Mouse (Mus musculus): ENCODE data around the gene Igf1r.

Igf1r gene

DNA sequence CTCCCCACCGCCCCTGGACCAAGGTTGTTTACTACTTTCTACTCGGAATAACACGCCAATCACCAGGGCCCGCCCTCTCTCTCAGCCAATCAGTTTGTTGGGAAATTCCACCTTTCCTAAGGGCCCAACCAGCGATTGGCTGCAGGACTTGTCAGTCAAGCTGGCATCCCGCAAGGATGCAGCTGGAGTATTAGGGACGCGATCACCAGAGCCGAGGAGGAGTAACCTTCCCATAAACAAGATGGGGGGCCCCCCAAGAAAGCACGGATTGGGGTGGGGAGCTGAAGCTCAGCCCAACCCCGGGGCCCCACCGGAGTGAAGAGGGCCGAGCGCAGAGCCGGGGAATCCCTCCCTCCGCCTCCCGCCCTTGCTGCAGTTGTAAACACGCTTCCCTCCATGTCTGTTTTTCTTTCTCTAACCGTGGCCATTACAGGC lies 176.5 kb downstream of the Igf1r start:
- DNase-seq: peak; percentile 100

DNA sequence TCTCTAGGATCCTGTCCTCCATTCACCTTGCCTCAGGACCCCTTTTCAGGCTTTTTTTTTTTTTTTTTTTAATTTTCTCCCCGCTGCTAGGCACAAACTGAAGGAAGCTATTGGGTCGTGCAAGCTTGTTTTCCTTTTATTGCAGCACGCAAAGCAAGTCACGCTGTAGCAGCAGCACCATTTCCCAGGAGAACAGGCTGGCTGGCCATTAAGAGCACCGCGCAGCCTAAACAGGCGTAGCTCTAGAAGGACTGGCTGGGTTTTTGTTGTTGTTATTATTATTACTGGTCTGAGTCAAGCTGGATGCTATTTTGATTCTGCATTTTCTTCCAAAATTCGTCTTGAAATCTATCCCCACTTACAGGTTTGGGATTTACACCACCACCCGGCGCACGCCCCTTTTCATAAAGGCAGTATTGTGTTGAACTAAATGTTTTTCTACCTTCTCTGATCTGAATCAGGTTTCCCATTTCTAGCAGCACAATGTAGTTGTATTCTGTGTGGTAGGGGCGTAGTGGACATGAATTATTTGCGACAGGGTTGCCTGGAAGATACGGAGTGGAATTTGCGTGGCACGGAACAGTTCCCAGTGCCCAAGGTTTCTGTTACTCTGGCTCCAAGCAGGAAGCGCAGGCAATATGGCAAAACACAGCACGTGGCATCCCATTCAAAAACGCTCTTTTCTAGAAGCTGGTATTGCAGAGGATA lies 177.1 kb downstream of the Igf1r start:
- DNase-seq: peak; percentile 94

DNA sequence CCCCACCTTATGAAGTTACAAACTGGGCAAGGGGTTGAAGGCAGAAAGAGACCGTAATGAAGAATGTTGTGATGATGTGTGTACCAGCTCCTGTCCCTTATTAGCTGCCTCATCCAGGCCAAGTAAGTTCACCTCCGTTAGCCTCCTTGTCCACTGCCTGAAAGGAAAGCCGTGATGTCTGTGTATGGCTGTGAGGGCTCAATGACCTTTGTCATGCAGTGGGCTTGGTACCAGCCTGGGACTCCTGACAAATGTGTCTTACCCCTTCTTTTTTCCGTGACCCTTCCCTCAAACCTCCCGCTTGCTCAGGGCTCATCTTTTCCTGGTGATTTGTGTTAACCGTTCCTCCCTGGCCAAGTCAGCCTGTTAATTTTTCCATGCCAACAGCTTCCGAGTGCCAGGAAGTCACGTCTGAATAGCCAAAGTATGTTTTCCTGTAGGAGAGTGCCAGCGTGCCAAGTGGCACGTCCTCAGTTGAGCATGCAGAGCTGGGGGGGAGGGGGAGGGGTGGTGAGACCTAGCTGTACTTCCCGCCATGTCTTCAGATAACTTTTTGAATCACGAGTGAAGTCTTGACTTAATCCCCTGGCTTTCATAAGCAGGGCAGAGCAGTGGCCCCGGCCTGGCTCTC lies 178.4 kb downstream of the Igf1r start:
- DNase-seq: peak; percentile 73

DNA sequence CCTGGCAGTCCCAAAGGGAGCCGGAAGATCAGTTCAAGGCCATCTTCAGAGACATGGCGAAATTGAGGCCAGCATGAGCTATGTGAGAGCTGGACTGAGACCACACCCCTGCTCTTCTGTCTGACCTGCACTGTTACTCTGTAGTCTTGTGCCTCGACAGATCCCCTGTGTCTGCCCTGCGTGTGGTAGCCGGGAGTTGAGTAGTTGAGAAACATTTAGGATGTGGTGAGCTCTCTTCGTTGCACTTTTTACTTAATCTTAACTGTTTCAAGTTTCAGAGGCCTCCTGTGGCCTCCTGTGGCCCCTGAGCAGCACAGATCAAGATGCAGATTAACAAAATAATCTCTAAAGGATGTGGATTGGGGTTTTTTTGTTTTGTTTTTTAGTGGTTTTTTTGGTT lies 181.1 kb downstream of the Igf1r start:
- DNase-seq: no peak

DNA sequence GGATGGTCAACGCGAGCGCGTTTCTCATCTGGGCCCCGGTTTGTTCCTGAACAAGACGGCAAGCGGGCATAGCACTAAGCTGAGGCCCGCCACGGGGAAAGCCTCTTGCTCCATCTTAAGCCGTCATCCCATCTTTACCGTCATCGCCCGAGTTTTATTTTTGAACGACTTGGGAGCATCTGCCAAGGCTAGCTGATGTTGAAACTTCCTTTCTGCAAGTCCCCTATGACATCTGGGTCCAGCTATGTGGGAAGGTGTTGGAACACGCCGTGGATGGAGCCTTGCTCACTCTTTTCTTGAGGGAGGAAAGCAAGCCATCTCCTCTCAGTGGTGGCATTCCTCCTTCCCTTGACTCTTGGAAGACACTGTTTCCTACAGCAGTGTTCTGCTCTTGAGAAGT lies 182.3 kb downstream of the Igf1r start:
- DNase-seq: no peak

DNA sequence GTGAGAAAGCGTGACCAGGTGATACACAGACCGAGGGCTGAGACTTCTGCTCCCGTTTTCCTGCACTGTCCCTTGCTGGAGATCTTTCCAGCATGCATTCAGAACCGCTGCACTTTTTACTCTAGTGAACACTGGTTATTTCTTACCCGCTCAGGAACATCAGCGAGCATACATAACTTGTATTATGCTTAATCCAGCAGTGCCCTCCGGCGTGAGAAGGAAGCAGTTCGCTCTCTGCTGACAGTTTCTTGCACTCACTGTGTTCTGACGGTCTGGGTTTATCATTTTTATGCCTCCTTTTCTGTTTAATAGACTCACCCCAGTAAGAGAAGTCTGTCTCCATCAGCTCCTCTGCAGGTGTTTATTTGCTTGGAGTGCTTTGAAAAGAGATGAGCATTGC lies 183.4 kb downstream of the Igf1r start:
- DNase-seq: no peak

DNA sequence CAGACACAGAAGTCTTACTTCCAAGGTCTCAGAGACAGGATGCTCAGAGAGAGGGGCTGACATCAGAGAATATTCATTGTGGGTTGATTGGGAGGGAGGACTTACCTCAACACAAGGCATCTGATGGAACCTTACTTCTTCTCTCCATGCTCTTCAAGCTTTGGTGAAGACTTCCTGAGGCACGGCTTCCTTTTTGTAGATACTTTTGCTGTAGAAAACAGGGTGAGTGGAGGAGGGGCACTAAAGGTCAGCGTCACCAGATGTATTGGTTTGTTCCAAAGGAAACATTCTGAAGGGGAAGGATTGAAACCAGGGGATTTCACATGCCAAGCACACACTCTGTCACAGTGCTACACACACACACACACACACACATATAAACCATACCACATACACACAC lies 186.8 kb downstream of the Igf1r start:
- DNase-seq: no peak

DNA sequence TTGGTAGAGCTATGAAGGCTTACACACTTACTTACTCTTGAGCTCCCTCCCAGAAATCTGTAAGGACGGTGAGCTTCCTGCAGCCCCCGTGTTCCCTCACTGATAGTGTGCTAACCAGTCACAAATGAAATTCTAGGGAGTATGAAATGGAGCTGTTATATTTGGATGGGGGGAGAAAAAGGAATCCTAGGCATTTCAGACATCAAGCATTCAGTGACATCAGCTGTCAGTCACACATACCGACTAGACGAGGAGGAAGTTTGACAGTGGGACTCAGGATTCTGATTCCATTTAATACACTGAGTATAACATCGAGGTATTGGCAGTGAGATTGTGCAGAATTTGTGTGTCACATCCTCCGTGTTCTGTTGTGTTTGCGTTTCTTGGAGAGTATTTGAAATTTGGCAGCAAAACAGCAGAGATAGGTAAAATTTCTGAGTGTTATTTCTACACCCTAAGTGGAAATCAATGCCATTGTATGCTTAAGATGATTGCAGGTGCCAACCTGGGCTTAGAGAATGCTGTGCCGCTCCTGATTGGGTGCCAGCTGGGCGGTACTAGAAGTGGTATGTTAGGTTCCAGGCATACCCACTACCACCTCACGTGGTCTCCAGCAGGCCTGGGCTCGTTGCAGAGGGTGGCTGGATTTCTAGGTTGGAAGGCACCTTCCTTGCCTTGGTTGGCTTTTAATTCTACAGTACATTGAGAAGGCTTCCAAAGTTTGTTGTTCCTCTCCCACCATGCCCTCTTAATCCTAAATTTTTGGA lies 187.6 kb downstream of the Igf1r start:
- DNase-seq: no peak

DNA sequence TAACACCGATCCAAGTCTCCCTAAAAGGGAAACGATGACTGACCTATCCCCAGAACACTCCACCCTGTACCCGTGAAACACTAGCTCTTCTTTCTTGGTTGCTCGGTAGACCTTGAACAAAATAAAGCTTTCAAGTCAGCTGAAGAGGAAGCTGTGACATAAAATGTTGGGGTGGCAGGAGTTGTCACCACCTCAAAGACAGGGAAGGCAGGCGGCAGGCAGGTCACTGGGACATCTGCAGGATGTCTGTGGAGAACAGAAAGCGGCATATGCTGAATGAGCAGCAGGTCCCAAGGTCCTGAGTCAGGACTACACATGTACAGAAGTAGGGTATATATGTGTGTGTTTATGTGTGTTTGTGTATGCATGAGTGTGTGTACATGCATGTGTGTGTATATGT lies 191.6 kb downstream of the Igf1r start:
- no peak for DNase-seq

DNA sequence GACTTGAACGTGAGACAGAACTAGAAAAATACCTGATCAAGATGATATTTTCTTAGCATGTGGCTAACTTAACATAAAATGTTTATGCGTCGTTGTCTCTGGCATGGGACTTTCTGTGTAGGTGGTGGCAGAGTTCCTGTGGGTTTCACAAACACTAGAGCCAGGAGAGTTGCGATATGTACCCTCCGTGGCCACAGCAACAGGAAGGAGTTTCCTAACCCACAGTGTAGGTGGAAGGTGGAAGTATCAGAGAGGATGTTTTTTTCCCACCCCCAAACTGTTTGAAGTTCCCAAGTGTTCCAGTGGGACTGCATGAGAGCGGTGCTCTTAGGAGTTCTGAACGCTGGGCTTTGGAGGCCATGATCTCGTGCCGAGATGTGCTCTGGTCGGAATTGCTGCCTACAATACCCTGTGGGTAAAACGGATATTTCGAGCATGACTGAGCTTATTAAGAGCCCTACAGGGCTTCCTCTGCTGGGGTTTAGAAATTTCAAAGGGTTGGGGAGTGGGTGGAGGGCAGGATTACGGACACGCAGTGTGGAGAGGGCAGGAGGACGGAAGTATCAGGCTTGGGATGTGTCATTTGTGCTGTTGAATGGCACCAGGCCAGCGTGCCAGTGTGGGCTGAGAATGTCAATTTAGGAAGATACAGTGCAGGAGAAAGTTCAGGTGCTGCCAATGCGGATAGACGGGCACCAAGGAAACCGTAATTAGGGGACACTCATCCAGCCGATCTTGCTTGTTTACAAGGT lies 195.8 kb downstream of the Igf1r start:
- DNase-seq: no peak

DNA sequence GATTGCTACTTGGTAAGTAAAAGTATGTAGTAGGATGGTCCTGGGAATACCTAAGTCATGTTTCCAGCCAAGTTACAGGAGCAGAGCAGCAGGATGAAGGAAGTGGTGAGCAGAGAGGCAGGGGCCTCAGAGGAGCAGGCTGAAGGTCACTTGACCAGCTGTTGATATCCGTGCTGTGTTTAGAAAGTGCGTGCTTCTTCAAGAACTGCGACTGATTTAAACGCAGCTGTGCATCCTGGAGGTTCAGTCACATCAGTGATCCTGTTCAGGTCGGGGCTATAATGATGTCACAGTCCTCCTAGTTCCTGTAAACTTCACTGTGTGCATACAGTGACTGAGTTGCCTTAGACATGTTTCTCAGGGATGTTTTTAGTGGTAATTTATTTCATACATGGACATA lies 199.3 kb downstream of the Igf1r start:
- no peak for DNase-seq

DNA sequence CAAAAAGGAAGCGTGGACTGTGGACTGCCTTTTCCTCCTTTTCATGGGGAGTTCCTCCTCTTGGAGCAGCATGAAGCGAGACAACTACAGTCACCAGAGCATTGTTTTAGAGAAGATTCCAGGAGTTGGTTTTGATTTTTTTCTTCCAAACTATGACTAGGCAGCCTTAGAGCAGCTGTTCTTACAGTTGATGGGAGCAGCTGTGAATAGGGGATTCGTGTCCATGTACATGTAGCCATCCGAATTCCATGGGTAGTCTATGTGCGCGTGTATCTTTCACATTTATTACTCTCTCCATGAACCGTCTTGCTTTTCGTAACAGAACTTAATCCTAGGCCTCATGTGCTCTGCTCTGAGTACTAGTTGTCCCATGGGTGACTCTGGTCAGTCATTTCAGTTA lies 199.8 kb downstream of the Igf1r start:
- no peak for DNase-seq

DNA sequence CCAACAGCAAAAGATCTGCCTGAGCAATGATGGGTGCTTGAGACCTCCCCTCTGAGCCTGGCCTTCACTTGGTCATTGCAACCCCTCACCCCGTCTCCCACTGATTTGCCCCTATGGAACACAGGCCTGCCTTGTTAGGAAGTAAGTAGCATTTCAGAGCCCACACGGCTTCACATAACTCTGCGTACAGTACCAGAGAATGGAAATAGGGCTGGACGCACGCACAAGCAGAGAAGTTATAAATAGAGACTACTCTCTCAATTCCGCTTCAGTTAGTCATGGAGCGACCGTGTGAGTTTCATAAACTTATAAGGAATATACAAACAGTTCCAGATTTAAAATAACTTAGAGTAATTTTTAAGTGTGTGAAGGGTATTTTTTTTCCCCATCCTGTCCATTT lies 200.6 kb downstream of the Igf1r start:
- no peak for DNase-seq

DNA sequence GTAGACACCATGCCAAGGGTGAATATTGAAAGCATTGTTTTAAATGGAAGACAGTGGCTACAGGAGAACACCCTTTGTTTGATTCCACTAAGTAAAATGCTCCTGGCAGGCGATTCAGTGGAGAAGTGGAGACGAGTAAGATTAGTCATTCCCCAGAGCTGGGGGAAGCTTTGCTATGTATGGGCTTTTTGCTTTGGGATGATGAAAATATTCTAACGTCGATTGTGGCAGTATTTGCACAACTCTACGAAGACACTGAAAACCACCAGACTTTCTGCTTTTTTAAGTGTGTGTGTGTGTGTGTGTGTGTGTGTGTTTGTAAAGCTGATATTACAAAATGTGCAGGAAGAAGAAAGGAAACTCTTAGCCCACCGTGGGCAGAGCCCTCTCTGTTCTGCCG lies 202.0 kb downstream of the Igf1r start:
- no peak for DNase-seq

DNA sequence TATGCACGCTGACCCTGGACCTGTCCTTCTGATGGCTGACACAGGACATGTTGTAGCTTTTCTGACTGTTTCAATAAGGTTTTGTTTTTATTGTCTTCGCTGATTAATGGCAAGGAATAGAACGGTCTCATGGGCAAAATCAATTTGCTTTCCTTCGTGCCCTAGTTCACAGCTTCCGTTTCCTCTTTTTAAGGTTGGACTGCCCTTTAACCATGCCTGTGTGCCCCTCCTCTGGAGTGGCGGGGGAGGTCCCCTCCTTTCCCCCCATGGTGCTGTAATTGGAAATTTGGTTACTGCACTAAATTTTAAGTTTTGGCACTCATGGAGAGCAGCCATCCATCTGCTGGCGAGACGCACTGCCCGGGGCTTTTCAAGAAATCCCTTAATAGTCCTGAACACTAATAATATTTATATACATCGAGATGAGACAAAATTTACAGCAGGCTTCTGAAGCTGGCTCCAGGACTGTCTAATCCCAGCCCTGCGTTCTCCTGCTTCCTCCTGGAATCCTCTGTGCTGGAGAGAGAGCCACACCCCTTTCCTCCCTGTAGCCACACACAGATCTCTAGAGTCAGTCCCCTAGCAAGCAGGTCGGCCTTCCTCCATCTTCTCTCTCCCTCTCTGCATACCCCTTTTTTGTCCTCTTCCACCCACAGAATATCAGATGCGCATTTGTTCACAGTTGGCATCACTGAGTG lies 207.6 kb downstream of the Igf1r start:
- DNase-seq: no peak

DNA sequence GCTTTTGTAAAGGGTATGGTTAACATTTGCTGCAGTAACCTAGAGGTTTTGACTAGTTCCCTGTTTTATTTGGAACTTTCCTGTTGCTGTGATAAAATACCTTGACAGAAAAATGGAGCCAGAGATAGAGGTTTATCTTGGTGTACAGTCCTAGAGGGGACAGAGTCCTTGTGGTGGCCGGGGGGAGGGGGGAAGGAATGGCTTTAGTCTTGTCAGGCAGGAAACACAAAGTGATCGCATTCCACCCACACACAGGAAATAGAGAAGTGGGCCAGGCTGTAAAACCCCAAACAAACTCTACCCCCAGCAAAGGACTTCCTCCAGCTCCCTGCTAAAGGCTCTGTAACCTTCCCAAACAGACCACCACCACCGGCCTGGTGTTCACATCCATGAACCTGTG lies 211.4 kb downstream of the Igf1r start:
- DNase-seq: no peak

DNA sequence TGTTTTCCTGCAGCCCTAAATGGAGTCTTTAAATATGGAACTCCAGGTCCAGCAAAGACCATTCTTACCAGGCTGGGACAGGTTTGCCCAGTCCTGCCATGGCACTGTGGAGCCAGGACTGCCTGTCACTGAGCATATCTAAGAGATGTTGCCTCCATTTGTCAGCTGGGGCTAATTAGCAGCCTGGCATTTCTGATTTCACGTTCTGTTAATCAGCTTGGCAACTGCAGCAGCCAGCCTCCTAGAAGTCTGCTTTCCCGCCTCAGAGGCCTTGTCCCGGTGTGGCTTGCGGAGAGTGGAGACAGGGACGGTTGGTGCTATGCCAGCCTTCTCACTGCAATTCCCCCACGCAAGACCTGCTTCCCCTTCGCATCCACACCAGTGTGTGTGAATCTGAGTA lies 220.1 kb downstream of the Igf1r start:
- no peak for DNase-seq

DNA sequence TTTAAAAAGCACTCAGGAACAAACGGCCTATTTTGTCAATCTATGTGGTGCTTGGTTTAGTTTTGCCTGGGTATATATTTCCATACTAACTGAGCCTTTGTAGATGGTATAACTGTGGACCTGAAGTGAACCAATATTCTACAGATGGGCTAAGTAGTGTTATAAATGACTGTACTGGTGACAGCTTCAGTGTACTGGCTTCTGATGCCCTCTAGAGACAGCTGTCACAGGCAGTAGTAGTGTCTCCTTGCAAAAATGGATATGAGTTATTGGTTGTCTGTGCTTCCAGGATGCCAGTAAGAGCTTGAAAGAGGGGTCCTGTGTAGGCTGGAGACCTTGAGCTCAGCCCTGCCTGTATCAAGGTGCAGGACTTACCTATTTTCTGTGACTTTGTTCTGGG lies 227.0 kb downstream of the Igf1r start:
- DNase-seq: no peak

DNA sequence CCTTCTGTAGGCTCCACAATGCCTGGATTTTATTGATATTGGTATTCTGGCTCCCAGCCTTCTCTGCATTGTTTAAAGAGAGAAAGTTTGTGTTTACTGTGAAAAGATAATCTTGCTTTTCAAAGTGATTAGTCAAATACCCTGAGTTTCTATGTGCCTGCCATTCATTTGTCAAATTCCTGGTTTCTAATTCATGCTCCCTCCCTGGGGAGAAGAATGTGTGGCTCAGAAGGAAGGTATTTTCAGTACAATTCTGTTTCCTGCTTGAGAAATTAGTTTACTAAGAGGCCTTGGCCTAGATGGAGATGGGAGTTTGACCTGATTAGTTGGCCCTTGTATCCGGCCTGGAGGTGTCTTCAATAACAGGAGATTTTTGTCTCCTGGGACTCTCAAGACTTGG lies 228.5 kb downstream of the Igf1r start:
- no peak for DNase-seq

DNA sequence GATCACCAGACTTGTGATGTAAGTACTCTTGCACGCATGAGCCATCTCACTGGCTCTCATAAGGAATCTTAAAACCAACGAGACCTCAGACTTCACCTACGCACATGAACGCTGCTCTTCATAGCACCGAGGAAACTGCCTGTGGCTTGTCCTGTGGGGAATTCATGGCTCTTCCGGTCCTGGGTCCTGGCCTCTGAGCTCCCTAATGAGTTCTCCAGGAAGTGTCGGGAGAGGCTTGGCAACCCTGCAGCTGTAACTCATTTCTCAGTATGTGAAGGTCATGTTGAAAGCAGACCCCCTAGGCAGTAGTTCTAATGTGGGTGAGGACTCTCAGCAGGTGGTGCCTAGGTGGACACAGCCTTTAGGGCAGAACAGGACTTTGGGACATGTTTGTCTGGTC lies 229.4 kb downstream of the Igf1r start:
- peak; percentile 14 for DNase-seq

DNA sequence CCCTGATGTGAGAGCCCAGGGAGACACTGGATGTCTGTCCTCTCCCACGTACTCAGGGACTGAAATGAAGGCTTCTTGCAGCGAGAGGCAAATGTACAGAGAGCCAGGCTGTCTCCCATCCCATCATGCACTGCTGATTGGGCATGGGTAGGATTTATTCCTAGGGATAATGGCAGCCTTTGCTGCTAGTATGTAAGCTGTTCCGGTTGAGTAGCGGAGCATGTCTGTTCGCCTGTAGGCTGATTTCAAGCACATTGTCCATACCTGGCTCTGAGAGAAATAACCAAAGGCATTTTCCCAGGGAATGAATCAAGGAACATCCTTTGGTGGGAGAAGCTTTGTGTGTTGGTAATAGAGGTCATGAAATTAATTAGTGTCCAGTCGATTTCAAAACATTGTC lies 230.1 kb downstream of the Igf1r start:
- no peak for DNase-seq

DNA sequence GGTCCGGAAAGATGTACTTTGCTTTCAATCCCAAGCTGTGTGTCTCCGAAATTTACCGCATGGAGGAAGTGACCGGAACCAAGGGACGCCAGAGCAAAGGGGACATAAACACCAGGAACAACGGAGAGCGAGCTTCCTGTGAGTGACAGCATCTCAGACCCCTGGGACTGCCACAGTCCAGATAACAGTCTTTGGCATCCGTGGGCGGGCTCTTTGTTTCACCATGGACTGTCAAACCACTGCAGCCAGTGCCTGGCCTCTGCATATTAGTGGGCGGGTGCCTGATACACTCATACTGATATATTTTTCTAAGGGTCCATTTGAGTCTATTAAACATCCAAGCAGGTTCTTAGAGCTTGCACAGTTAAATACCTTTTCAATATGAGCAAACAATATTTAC lies 230.8 kb downstream of the Igf1r start:
- no peak for DNase-seq

DNA sequence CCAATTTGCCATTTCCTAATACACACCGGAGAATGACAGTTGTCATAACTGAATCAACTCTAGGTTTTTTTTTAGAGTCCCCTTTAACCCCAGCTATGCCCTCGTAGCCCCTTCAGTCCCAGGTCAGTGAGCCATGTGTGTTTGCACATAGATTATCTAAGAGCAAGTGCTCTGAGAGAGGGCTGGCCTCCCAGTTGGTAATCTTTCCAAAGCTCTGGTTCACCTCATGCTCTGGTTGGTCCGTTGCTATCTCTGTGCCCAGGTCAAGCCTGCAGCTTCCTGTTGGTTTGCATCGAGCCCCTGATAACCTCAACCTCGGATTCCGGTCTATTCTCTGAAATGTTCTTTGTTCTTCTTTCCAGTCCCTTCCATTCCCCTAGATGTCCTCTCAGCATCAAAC lies 236.6 kb downstream of the Igf1r start:
- no peak for DNase-seq
